Mouse (Mus musculus): ENCODE measurements around the gene Dmrta2.

Dmrta2 gene

GRCm38 (mm10) chr4:109977148-109978067, at the start of gene Dmrta2:
TSS of gene Dmrta2 (plus strand) at chr4:109978053.
- DNase-seq, result peak; percentile 48 to 65

GRCm38 (mm10) chr4:109929058-109929457, 48.8 kb upstream of the Dmrta2 start:
- DNase-seq, result no peak

GRCm38 (mm10) chr4:109930445-109930844, 47.4 kb upstream of the Dmrta2 start:
- DNase-seq, result peak in 1 of 2 experiments; percentile 3

GRCm38 (mm10) chr4:109930935-109931334, 46.9 kb upstream of the Dmrta2 start:
- no peak for DNase-seq

- DNase-seq, result no peak
These were observed 41.3 kb upstream of the Dmrta2 start for GRCm38 (mm10) chr4:109936557-109936956.

GRCm38 (mm10) chr4:109939291-109939690, 38.6 kb upstream of the Dmrta2 start:
- no peak for DNase-seq

GRCm38 (mm10) chr4:109945554-109945953, 32.3 kb upstream of the Dmrta2 start:
- no peak for DNase-seq

- no peak for DNase-seq
These were observed 28.5 kb upstream of the Dmrta2 start for GRCm38 (mm10) chr4:109949307-109949706.

GRCm38 (mm10) chr4:109953509-109953908, 24.3 kb upstream of the Dmrta2 start:
- DNase-seq, result no peak

- DNase-seq, result no peak
These were observed 17.5 kb upstream of the Dmrta2 start for GRCm38 (mm10) chr4:109960201-109960935.

GRCm38 (mm10) chr4:109963570-109964279, 14.1 kb upstream of the Dmrta2 start:
- DNase-seq, result no peak

GRCm38 (mm10) chr4:109969561-109969960, 8.3 kb upstream of the Dmrta2 start:
- no peak for DNase-seq

- peak; percentile 9 to 20 for DNase-seq
These were observed 3.7 kb upstream of the Dmrta2 start for GRCm38 (mm10) chr4:109973991-109974654.

GRCm38 (mm10) chr4:109974655-109975380, 3.0 kb upstream of the Dmrta2 start:
- peak; percentile 37 to 43 for DNase-seq

GRCm38 (mm10) chr4:109975381-109976240, 2.2 kb upstream of the Dmrta2 start:
- DNase-seq, result peak in 1 of 2 experiments; percentile 12

GRCm38 (mm10) chr4:109976273-109977147, 1.3 kb upstream of the Dmrta2 start:
- peak; percentile 21 to 46 for DNase-seq

- DNase-seq, result peak; percentile 32 to 35
These were observed 410 bp downstream of the Dmrta2 start for GRCm38 (mm10) chr4:109978068-109978857.

- DNase-seq, result peak in 1 of 2 experiments; percentile 17
These were observed 1.0 kb downstream of the Dmrta2 start for GRCm38 (mm10) chr4:109978858-109979340.
